Mouse (Mus musculus) neural tube, embryonic 13.5 days (tissue): Measurements from ENCODE around the gene Rab30. TPM values are rescaled to one million over a fixed set of nuclear protein-coding genes. Genes with fewer than 3 reads are reported as not detected.

ENCODE experiments used
- ATAC-seq: fragments of 200-750 bp; cut with Nextera tagmentation; 2 replicates; pipeline ENCODE4 v1.8.0; 2017; ENCODE audit warnings: low read depth, mild to moderate bottlenecking, moderate TSS enrichment, moderate library complexity
- H3K27ac ChIP-seq: fragments of 300-500 bp; sonication (generic); replicated peaks from 2 replicates; pipeline ENCODE4 v1.5.1; 2015; ENCODE audit warnings: moderate library complexity, mild to moderate bottlenecking, inconsistent platforms
- H3K27me3 ChIP-seq: fragments of 300-500 bp; sonication (generic); 2 replicates; pipeline ENCODE4 v1.6.1; 2015; ENCODE audit warnings: mild to moderate bottlenecking, inconsistent platforms
- H3K36me3 ChIP-seq: fragments of 300-500 bp; sonication (generic); 2 replicates; pipeline ENCODE4 v1.6.1; 2015; ENCODE audit warnings: mild to moderate bottlenecking, inconsistent platforms
- H3K4me1 ChIP-seq: fragments of 300-500 bp; sonication (generic); replicated peaks from 2 replicates; pipeline ENCODE4 v1.6.1; 2015; ENCODE audit warnings: inconsistent platforms
- H3K4me2 ChIP-seq: fragments of 300-500 bp; sonication (generic); 2 replicates; pipeline ENCODE4 v1.6.1; 2015; ENCODE audit warnings: inconsistent platforms, mild to moderate bottlenecking, moderate library complexity
- H3K4me3 ChIP-seq: fragments of 300-500 bp; sonication (generic); 2 replicates; pipeline ENCODE4 v1.5.1; 2015; ENCODE audit warnings: mild to moderate bottlenecking, inconsistent platforms
- H3K9ac ChIP-seq: fragments of 300-500 bp; sonication (generic); 2 replicates; pipeline ENCODE4 v1.6.1; 2015; ENCODE audit warnings: moderate library complexity, mild to moderate bottlenecking, inconsistent platforms
- H3K9me3 ChIP-seq: fragments of 300-500 bp; sonication (generic); 2 replicates; pipeline ENCODE4 v1.6.1; 2016; ENCODE audit warnings: inconsistent platforms
- WGBS: fragments of 180-500 bp; shearing (Covaris S2); methylation state at CpG from one replicate; pipeline ENCODE4 v1.1.7; 2015; 5-methylcytosine and 5-hydroxymethylcytosine counted together
- polyA plus RNA-seq: library from polyadenylated mRNA; unstranded; fragments of >200 nt; fragmentation: Nextera tagmentation; extraction: Ambion mirVana; gene quantifications from 2 replicates; pipeline ENCODE4 v1.2.1, GENCODE M21; 2015

Gene Rab30
- polyA plus RNA-seq, 1 experiment from 2014 or later, result 23.8 TPM

GRCm38 (mm10) chr7:92832395-92832794, 91.0 kb downstream of the Rab30 start:
- no peak overlapping the region for H3K27ac ChIP-seq
- H3K4me1 ChIP-seq, result no peaks in the 10 kb centered on the region
- 91% methylated on average over 6 of the region's 6 CpGs for WGBS
- H3K9me3 ChIP-seq, result no peaks in the 10 kb centered on the region
- no peak overlapping the region for H3K4me3 ChIP-seq
- H3K4me2 ChIP-seq, result no peak overlapping the region
- H3K9ac ChIP-seq, result no peak overlapping the region
- H3K27me3 ChIP-seq, result no peaks in the 10 kb centered on the region
- peaks cover 23% of the 10 kb centered on the region for H3K36me3 ChIP-seq
- ATAC-seq, result no peak

GRCm38 (mm10) chr7:92834391-92834790, 93.0 kb downstream of the Rab30 start:
- Histone ChIP-seq H3K9me3 (no peaks in the 10 kb centered on the region), H3K4me2 (no peak overlapping the region), H3K36me3 (peaks cover 23% of the 10 kb centered on the region), H3K9ac (no peak overlapping the region), H3K27ac (no peak overlapping the region), H3K27me3 (no peaks in the 10 kb centered on the region), H3K4me3 (no peak overlapping the region), H3K4me1 (no peaks in the 10 kb centered on the region)
- 92% methylated on average over 2 of the region's 2 CpGs for WGBS
- no peak for ATAC-seq

- H3K27me3 ChIP-seq, result no peaks in the 10 kb centered on the region
- H3K9me3 ChIP-seq, result no peaks in the 10 kb centered on the region
- H3K9ac ChIP-seq, result no peak overlapping the region
- no peak overlapping the region for H3K27ac ChIP-seq
- H3K4me3 ChIP-seq, result no peak overlapping the region
- WGBS, result 83% methylated on average over 3 of the region's 3 CpGs
- no peak overlapping the region for H3K4me2 ChIP-seq
- no peak for ATAC-seq
- H3K36me3 ChIP-seq, result peaks cover 19% of the 10 kb centered on the region
- no peaks in the 10 kb centered on the region for H3K4me1 ChIP-seq
Measured at GRCm38 (mm10) chr7:92836447-92836846, 95.0 kb downstream of the Rab30 start.

- no peaks in the 10 kb centered on the region for H3K9me3 ChIP-seq
- H3K4me1 ChIP-seq, result no peaks in the 10 kb centered on the region
- peaks cover 14% of the 10 kb centered on the region for H3K36me3 ChIP-seq
- no peak overlapping the region for H3K4me3 ChIP-seq
- no peak overlapping the region for H3K9ac ChIP-seq
- no peaks in the 10 kb centered on the region for H3K27me3 ChIP-seq
- no peak for ATAC-seq
- no peak overlapping the region for H3K4me2 ChIP-seq
- H3K27ac ChIP-seq, result no peak overlapping the region
- 88% methylated on average over 11 of the region's 11 CpGs for WGBS
Measured at GRCm38 (mm10) chr7:92837226-92837625, 95.8 kb downstream of the Rab30 start.

GRCm38 (mm10) chr7:92837907-92838306, 96.5 kb downstream of the Rab30 start:
- Histone ChIP-seq H3K9ac (no peak overlapping the region), H3K27ac (no peak overlapping the region), H3K9me3 (no peaks in the 10 kb centered on the region), H3K4me2 (no peak overlapping the region), H3K4me1 (no peaks in the 10 kb centered on the region), H3K27me3 (no peaks in the 10 kb centered on the region), H3K4me3 (no peak overlapping the region), H3K36me3 (peaks cover 9% of the 10 kb centered on the region)
- WGBS, result 75% methylated on average over 3 of the region's 3 CpGs
- ATAC-seq, result no peak

GRCm38 (mm10) chr7:92842254-92842653, 100.9 kb downstream of the Rab30 start:
- no peak for ATAC-seq
- Histone ChIP-seq H3K9ac (no peak overlapping the region), H3K27ac (no peak overlapping the region), H3K36me3 (no peaks in the 10 kb centered on the region), H3K9me3 (no peaks in the 10 kb centered on the region), H3K4me3 (no peak overlapping the region), H3K4me1 (no peaks in the 10 kb centered on the region), H3K27me3 (no peaks in the 10 kb centered on the region), H3K4me2 (no peak overlapping the region)
- WGBS, result 95% methylated on average over 2 of the region's 2 CpGs

- ATAC-seq, result no peak
- Histone ChIP-seq H3K9ac (no peak overlapping the region), H3K36me3 (no peaks in the 10 kb centered on the region), H3K4me1 (no peaks in the 10 kb centered on the region), H3K27me3 (no peaks in the 10 kb centered on the region), H3K27ac (no peak overlapping the region), H3K4me2 (no peak overlapping the region), H3K9me3 (no peaks in the 10 kb centered on the region), H3K4me3 (no peak overlapping the region)
- WGBS, result 78% methylated on average over 3 of the region's 3 CpGs
Measured at GRCm38 (mm10) chr7:92848246-92848645, 106.8 kb downstream of the Rab30 start.

- no peaks in the 10 kb centered on the region for H3K9me3 ChIP-seq
- no peaks in the 10 kb centered on the region for H3K27me3 ChIP-seq
- H3K4me3 ChIP-seq, result no peak overlapping the region
- H3K36me3 ChIP-seq, result no peaks in the 10 kb centered on the region
- no peaks in the 10 kb centered on the region for H3K4me1 ChIP-seq
- 39% methylated on average over 2 of the region's 2 CpGs for WGBS
- no peak overlapping the region for H3K27ac ChIP-seq
- H3K4me2 ChIP-seq, result no peak overlapping the region
- no peak for ATAC-seq
- H3K9ac ChIP-seq, result no peak overlapping the region
Measured at GRCm38 (mm10) chr7:92866526-92866925, 125.1 kb downstream of the Rab30 start.

- Histone ChIP-seq H3K27me3 (no peaks in the 10 kb centered on the region), H3K4me3 (no peak overlapping the region), H3K9me3 (no peaks in the 10 kb centered on the region), H3K4me1 (peaks cover 7% of the 10 kb centered on the region), H3K27ac (no peak overlapping the region), H3K4me2 (no peak overlapping the region), H3K9ac (no peak overlapping the region), H3K36me3 (no peaks in the 10 kb centered on the region)
- no peak for ATAC-seq
- 85% methylated on average over 3 of the region's 3 CpGs for WGBS
Measured at GRCm38 (mm10) chr7:92870161-92870560, 128.8 kb downstream of the Rab30 start.

GRCm38 (mm10) chr7:92871596-92871995, 130.2 kb downstream of the Rab30 start:
- H3K36me3 ChIP-seq, result no peaks in the 10 kb centered on the region
- 92% methylated on average over 4 of the region's 4 CpGs for WGBS
- H3K27ac ChIP-seq, result no peak overlapping the region
- H3K9ac ChIP-seq, result no peak overlapping the region
- H3K4me2 ChIP-seq, result no peak overlapping the region
- H3K27me3 ChIP-seq, result no peaks in the 10 kb centered on the region
- no peak overlapping the region for H3K4me3 ChIP-seq
- no peaks in the 10 kb centered on the region for H3K9me3 ChIP-seq
- H3K4me1 ChIP-seq, result peaks cover 20% of the 10 kb centered on the region
- ATAC-seq, result no peak

- H3K4me3 ChIP-seq, result peak within 1 kb of the TSS; percentile 61
- H3K4me2 ChIP-seq, result peak within 1 kb of the TSS; percentile 64
- no peaks in the 10 kb centered on the region for H3K27me3 ChIP-seq
- peak; percentile 93 for ATAC-seq
- H3K9me3 ChIP-seq, result no peaks in the 10 kb centered on the region
- peaks cover 32% of the 10 kb centered on the region for H3K4me1 ChIP-seq
- H3K36me3 ChIP-seq, result no peaks in the 10 kb centered on the region
- peak within 1 kb of the TSS; percentile 85 for H3K9ac ChIP-seq
- under 1% methylated on average over 51 of the region's 53 CpGs for WGBS
- peak within 1 kb of the TSS; percentile 98 for H3K27ac ChIP-seq
Measured at GRCm38 (mm10) chr7:92874116-92874675, 132.8 kb downstream of the Rab30 start, which contains the start of the genes Ddias and Prcp. TSS of gene Ddias (minus strand) at chr7:92874247. TSS of gene Prcp (plus strand) at chr7:92874470.

- under 1% methylated on average over 29 of the region's 29 CpGs for WGBS
- H3K27ac ChIP-seq, result peak overlapping the region; percentile 98
- peak overlapping the region; percentile 61 for H3K4me3 ChIP-seq
- no peaks in the 10 kb centered on the region for H3K9me3 ChIP-seq
- peak overlapping the region; percentile 64 for H3K4me2 ChIP-seq
- ATAC-seq, result peak; percentile 92
- H3K4me1 ChIP-seq, result peaks cover 32% of the 10 kb centered on the region
- H3K9ac ChIP-seq, result peak overlapping the region; percentile 85
- H3K27me3 ChIP-seq, result no peaks in the 10 kb centered on the region
- no peaks in the 10 kb centered on the region for H3K36me3 ChIP-seq
Measured at GRCm38 (mm10) chr7:92874761-92875408, 133.5 kb downstream of the Rab30 start.

- Histone ChIP-seq H3K4me2 (peak overlapping the region; percentile 64), H3K9me3 (no peaks in the 10 kb centered on the region), H3K27me3 (no peaks in the 10 kb centered on the region), H3K4me1 (peaks cover 32% of the 10 kb centered on the region), H3K36me3 (no peaks in the 10 kb centered on the region), H3K9ac (peak overlapping the region; percentile 85), H3K4me3 (peak overlapping the region; percentile 61), H3K27ac (peak overlapping the region; percentile 98; the same call in 1 of the 2 replicates)
- WGBS, result 40% methylated on average over 3 of the region's 3 CpGs
- no peak for ATAC-seq
Measured at GRCm38 (mm10) chr7:92876066-92876465, 134.7 kb downstream of the Rab30 start.
